Mouse (Mus musculus) ovary, postnatal 10 days (tissue): Measurements from ENCODE around the gene Pparg.

Experiments
- DNase-seq: peaks from one replicate; pipeline ENCODE4 v3.0.0; 2022; ENCODE audit warnings: low spot score

Gene Pparg

DNA sequence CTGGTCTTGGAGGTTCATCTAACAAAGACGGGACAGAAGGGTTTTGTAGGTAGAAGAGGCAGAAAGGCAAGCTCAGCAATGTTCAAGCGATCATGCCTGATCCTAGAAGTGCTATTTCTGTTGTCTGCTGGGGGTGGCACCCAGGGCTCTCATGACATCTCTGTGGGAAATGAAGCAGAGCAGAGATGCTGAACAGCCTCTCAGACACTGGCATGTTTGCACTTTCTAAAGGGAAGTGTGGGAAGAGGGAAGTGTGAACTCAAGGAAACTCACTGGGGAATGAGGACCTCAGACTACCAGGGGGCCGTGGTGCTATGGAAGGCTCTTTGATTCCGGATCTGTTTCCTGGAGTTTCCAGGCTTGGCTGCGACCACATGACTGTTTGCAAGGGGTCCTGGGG, 144.2 kb downstream of the Pparg start:
- DNase-seq, result no peak

DNA sequence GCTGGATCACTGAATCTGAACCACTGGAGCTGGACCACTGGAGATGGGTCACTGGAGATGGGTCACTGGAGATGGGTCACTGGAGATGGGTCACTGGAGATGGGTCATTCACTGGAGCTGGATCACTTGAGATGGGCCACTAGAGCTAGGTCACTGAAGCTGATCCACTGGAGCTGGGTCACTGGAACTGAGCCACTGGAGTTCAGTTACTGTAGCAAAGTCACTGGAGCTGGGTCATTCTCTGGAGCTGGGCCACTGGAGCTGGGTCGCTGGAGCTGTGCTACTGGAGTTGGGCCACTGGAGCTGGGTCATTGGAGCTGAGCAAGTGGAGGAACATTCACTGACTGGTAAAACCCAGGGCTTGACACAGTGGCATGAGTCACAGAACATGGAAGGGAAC, 145.7 kb downstream of the Pparg start:
- DNase-seq, result no peak

DNA sequence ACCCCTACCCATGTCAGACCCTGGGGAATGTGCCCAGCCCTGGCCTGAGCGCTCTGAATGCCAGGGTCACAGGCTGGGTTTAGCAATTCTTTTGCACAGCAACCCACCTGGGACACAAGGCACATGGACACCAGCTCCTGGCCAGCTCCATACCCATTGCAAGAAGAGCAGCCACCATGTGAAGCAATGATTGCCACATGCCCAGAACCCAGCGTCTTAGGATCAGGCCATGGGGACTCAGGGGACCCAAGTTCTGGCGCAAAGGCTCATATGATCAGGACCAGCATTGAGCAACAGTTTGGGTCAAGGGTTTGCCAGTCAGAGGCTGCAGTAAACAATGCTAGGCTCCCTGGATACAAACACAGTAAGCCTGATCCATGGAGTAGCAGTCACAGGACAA, 150.7 kb downstream of the Pparg start:
- DNase-seq, result no peak

DNA sequence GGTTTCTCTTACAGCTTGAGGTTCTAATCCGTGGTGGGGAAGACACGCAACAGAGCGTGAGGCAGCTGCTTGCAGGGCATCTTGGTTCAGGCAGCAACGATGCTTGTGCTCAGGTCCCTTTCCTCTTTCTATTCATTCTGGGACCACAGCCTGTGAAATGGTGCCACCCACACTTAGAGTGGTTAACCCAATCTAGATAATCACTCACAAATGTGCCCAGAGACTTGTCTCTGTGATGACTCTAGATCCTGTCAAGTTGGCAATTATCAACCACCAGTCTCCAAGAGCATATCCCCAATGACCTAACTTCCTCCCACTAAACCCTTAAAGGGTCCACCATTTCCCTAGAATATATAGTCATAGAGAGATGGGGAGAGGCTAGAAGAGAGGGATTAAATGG, 152.5 kb downstream of the Pparg start:
- DNase-seq, result no peak

- DNase-seq, result no peak
These were observed 157.2 kb downstream of the Pparg start for GRCm38 (mm10) chr6:115517904-115518303.

GRCm38 (mm10) chr6:115518352-115518751, 157.6 kb downstream of the Pparg start:
- DNase-seq, result no peak

DNA sequence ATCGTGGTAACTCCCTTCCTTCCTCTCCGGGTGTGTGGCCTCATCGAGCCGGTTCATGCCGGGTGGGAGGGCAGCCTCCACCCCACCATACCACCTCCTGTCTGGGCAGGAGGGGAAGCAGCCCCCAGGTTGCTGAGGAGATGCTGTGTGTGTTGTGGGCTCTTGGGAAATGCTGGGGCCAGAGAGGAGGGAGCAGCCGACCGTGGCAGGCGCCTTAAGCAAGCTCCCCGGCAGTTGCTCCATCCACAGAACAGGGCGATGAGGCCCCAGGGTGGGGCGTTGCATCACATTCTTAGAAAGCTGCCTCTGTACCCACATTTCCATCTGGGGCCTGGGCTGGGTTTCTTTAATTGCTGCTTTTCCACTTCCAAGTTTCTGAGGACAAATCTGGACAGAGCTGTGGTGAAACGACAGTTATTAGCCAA, 158.5 kb downstream of the Pparg start:
- no peak for DNase-seq

DNA sequence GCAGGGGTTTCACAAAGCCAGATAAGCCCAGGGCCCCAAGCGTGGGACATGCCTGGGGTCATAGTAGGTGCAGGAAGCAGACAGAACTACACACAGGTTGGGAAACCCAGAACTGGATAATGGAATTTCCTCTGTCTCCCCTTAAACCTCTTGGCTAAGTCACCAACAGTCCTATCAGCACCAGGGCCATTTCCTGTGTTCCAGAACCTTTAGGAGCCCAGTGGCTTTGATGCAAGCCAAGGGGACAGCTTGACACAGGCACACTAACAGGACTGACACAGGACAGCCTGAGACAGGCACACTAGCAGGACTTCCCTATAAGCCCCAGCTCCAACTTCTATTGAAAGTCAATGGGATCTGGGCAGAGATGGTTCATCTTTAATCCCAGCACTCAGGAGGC, 161.2 kb downstream of the Pparg start:
- DNase-seq, result no peak

GRCm38 (mm10) chr6:115522691-115523146, 162.0 kb downstream of the Pparg start:
- DNase-seq, result no peak

GRCm38 (mm10) chr6:115523201-115523600, 162.4 kb downstream of the Pparg start:
- no peak for DNase-seq

GRCm38 (mm10) chr6:115524449-115524990, 163.8 kb downstream of the Pparg start:
- no peak for DNase-seq

DNA sequence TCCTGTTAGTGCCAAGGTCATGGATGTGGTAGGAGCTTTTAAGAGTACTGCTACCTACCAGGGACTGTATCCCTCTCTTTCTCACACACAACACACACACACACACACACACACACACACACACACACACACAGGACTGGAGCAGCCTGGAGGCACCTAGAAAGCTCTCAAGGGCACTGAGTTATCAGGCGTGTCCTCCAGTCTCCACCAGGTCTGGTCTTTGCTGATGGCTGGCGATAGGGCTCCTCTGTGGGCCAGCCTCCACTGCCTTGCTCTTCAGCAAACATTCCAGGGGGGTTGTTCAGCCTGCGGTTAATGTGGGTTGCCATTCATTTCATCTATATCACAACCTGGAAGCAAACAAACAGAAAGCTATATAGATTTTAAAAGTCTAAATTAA, 166.7 kb downstream of the Pparg start:
- no peak for DNase-seq

GRCm38 (mm10) chr6:115528372-115528771, 167.6 kb downstream of the Pparg start:
- DNase-seq, result no peak

DNA sequence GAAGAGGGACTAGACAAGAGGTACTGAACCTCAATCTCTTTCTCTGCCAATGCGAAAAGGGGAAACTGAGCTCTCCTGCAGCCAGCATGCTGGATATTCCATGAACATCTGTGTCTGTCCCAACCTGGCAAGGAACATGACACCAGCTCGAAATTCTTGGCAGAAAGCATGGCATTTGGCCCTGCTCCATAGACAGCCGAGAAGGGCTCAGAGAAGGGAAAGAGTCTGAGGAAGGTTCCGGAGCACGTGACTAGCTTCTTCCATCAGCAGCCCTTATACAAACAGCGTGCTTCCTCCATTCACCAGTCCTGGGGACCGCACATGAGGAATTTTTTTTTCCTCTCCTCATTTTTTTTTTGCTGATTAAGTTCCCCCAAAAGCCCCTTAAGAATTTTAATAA, 173.9 kb downstream of the Pparg start:
- DNase-seq, result no peak

DNA sequence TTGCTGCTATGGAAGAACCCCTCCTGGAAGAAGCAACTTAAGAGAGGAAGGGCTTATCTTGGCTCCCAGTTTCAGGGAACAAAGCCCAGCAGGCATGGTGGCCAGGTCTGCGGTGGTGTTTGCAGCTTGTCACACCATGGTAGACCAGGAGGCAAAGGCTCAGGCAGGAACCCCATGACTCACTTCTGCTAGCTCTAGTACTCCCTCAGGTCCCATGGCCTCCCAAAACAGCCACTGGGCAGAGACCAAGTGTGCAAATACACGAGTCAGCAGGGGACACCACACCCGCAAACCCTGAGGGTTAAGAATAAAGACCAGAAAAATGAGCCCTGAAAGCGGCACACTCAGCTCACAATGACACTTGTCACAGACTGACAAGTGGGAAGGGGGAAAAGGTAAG, 175.4 kb downstream of the Pparg start:
- no peak for DNase-seq

DNA sequence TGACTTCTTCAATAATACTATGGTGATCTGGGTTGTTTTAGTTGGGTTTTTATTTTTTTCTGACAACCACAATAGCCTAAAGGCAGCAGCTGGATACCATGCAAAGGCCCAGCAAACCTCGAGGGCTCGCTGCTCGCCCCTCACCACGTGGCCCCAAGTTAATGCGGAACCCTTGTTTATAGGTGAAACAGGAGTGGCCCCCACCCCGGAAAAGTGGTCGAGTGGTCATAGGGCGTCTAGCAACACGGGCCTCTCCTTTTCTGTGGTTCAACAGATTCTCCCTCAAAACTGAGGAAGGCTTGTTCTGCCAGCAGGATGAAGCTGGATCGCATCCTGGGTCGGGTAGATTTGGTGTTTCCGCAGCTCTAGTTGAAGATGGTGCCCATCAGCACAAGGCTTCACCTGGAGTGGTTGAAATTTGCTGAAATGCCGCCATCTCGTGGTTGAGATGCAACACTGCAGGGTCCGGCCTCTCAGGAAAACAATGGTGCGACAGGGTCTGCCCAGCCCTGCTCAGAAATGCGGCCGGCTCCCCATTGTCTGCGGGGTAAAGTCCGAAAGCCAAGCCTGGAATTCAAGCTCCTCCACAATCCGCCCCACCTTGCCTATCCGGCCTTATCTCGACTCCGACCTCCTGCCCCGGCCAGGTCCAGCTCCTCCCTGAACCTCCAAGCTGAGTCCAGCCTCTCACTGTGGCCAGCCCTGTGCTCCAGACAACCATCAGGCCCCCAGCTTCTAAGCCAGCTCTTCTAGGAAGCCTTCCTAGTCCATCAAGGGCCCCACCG, 178.1 kb downstream of the Pparg start:
- DNase-seq, result peak; percentile 78
